Mouse (Mus musculus) heart, postnatal 14 days (tissue): ENCODE results near the gene Scaper. TPM values are rescaled to one million over a fixed set of nuclear protein-coding genes. Genes with fewer than 3 reads are reported as not detected.

Source experiments
- DNase-seq, 2 experiments: peaks; one replicate each; pipeline ENCODE4 v3.0.0; 2021 to 2022
- intact Hi-C: fragments of 180-260 bp; cut with DNase I; formaldehyde crosslinking; loops from one replicate; pipeline ENCODE4 v1.15.1; 2025
- total RNA-seq, 2 experiments: library from RNA; stranded (reverse); gene quantifications; 2 replicates each; pipeline ENCODE4 v1.2.3; 2021

Scaper gene
- total RNA-seq, 2 experiments from 2014 or later: 16.5 to 16.9 TPM

- intact Hi-C loops: no loop called here
These were observed 323.2 kb downstream of the Scaper start for GRCm38 (mm10) chr9:55614711-55615110.

GRCm38 (mm10) chr9:55609751-55610150 is 328.2 kb downstream of the Scaper start:
- DNase-seq: peak in 1 of 2 experiments; percentile 9
- intact Hi-C loops: no loop called here

More at GRCm38 (mm10) chr9:55614711-55615110, 323.2 kb downstream of the Scaper start:
- DNase-seq: no peak

- intact Hi-C loops: no loop called here
- no peak for DNase-seq
These were observed 329.0 kb downstream of the Scaper start for GRCm38 (mm10) chr9:55608701-55609531.

GRCm38 (mm10) chr9:55598594-55598993 is 339.3 kb downstream of the Scaper start:
- DNase-seq: no peak
- intact Hi-C loops: no loop called here

GRCm38 (mm10) chr9:55586141-55586540 is 351.8 kb downstream of the Scaper start:
- DNase-seq: no peak
- intact Hi-C loops: no loop called here

- intact Hi-C loops: no loop called here
- no peak for DNase-seq
These were observed 356.5 kb downstream of the Scaper start for GRCm38 (mm10) chr9:55581414-55581813.

- no peak for DNase-seq
- intact Hi-C loops: no loop called here
These were observed 361.3 kb downstream of the Scaper start for GRCm38 (mm10) chr9:55576571-55576970.

GRCm38 (mm10) chr9:55571071-55571470 is 366.8 kb downstream of the Scaper start:
- intact Hi-C loops: no loop called here
- no peak for DNase-seq

GRCm38 (mm10) chr9:55568466-55569159 is 369.3 kb downstream of the Scaper start:
- intact Hi-C loops: no loop called here
- peak; percentile 27 to 48 for DNase-seq

- intact Hi-C loops: no loop called here
- no peak for DNase-seq
These were observed 377.0 kb downstream of the Scaper start for GRCm38 (mm10) chr9:55560960-55561359.

GRCm38 (mm10) chr9:55554986-55555385 is 382.9 kb downstream of the Scaper start:
- intact Hi-C loops: no loop called here
- DNase-seq: no peak

GRCm38 (mm10) chr9:55549302-55549890 is 388.5 kb downstream of the Scaper start:
- intact Hi-C loops: loop anchor here (5.0 to 10.0 kb wide), 2 partner anchors 37 to 215 kb away; partner anchors contain the start of gene Etfa
- DNase-seq: no peak

GRCm38 (mm10) chr9:55548871-55549270 is 389.0 kb downstream of the Scaper start:
- no peak for DNase-seq
- intact Hi-C loops: loop anchor here (1.0 to 10.0 kb wide), 4 partner anchors 10 to 214 kb away; partner anchors contain the start of gene Etfa

GRCm38 (mm10) chr9:55546176-55547010 is 391.5 kb downstream of the Scaper start:
- intact Hi-C loops: loop anchor here (5.0 to 10.0 kb wide), 2 partner anchors 34 to 212 kb away; partner anchors contain the start of gene Etfa
- peak; percentile 45 to 48 for DNase-seq

- intact Hi-C loops: loop anchor here (5.0 to 10.0 kb wide), 2 partner anchors 33 to 211 kb away; partner anchors contain the start of gene Etfa
- peak; percentile 14 for DNase-seq
These were observed 392.3 kb downstream of the Scaper start for GRCm38 (mm10) chr9:55545556-55546175.

- DNase-seq: peak; percentile 37 to 46
- intact Hi-C loops: loop anchor here (5.0 to 10.0 kb wide), 2 partner anchors 33 to 210 kb away; partner anchors contain the start of gene Etfa
These were observed 392.9 kb downstream of the Scaper start for GRCm38 (mm10) chr9:55544861-55545555.

- intact Hi-C loops: loop anchor here (10.0 kb wide), 1 partner anchor 209 kb away; no protein-coding TSS in a partner anchor
- peak; percentile 38 to 47 for DNase-seq
These were observed 394.1 kb downstream of the Scaper start for GRCm38 (mm10) chr9:55543703-55544401.

GRCm38 (mm10) chr9:55543336-55543702 is 394.6 kb downstream of the Scaper start:
- intact Hi-C loops: loop anchor here (10.0 kb wide), 1 partner anchor 209 kb away; no protein-coding TSS in a partner anchor
- DNase-seq: peak in 1 of 2 experiments; percentile 12
